Mouse (Mus musculus): ENCODE measurements around the gene Vps37d. TPM values are rescaled to one million over a fixed set of nuclear protein-coding genes. Genes with fewer than 3 reads are reported as not detected.
"Not testable (repeated sequence)": the region's sequence is repeated elsewhere in the genome, so short reads cannot be mapped to it uniquely, and the experiment has no call there.

Vps37d gene
- total RNA-seq, 2 experiments from 2014 or later, result not detected

- ATAC-seq (replicated peaks; ENCODE audit: low FRiP score, poor library complexity, severe bottlenecking), result no peak
Measured at GRCm38 (mm10) chr5:135076931-135077505, 1.0 kb downstream of the Vps37d start.

- ATAC-seq (replicated peaks; ENCODE audit: low FRiP score, poor library complexity, severe bottlenecking), result no peak
Measured at GRCm38 (mm10) chr5:135076368-135076767, 1.7 kb downstream of the Vps37d start.

DNA sequence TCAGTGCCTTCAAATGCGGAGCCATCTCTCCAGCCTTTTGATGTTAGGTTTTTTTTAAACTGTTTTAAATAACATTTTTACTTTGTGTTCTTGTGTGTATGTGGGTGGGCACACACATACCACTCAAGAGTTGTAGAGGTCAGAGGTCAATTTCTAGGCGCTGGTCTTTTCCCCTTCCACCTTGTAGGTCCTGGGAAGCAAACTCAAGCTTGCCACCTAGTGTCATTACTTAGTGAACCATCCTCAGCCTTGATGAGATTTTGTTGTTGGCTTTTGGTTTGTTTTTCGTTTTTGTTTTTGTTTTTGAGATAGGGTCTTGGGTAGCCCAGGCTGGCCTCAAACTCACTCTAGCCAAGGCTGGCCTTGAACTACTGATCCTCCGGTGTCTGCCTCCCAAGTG, 2.4 kb downstream of the Vps37d start:
- no peak for ATAC-seq (replicated peaks; ENCODE audit: low FRiP score, poor library complexity, severe bottlenecking)

- no peak for ATAC-seq (replicated peaks; ENCODE audit: low FRiP score, poor library complexity, severe bottlenecking)
Measured at GRCm38 (mm10) chr5:135073349-135074150, 4.5 kb downstream of the Vps37d start.

DNA sequence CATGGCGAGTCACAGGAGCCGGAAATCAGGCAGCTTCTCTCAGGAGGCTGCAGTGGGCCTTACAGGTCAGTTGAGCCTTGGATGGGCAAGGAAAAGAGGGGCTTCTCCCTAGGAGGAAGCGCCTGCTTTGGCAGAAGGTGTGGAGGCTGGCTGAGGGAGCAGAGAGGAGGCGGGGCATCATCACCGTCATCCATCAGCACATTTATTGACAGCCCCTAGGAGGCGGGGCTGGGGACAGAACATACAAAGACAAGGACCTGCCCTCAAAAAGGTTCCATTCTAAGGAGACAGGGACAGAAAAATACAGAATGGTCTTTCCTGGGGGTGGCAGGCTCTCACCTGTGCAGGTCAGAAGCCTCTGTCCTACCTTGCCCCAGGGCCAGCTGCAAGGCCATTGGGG, 5.3 kb downstream of the Vps37d start:
- ATAC-seq (replicated peaks; ENCODE audit: low FRiP score, poor library complexity, severe bottlenecking), result no peak

DNA sequence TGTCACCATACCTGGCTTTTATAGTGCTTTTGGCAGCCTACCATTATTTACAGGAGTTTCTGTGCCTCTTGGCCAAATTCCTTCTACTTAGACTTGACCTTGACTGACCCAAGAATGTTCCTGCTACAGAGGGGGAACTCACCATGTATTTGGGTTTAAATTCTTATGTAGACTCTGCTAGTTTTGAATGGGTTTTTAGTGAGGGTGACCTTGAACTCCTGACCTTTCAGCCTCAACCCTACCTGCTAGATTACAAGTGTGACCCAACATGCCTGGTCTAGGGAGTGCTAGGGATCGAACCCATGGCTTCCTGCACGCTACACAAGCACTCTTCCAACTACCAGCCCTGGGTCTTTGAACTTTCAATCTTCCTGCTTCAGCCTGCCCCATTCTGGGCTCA, 6.0 kb downstream of the Vps37d start:
- ATAC-seq (replicated peaks; ENCODE audit: low FRiP score, poor library complexity, severe bottlenecking), result no peak

DNA sequence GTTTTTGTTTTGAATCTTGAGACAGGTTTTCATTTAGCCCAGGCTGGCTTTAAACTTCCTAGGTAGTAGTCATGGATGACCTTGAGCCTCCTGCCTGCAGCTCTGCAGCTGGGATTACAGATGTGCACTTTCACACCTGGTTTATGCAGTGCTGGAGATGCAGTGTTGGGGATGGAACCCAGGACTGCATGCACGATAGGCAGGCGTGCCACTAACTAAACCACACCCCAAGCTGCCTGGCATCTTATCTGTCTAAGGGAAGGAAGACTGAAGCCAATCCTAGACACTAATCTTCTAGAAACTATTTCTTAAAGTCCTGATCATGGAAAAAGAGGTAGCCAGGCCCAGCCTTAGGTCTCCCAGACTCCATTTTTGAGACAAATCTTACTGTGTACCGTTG, 7.6 kb downstream of the Vps37d start:
- 0 out of 2 replicates have a peak, but pooled peaks have one; percentile 15 for ATAC-seq (replicated peaks; ENCODE audit: low FRiP score, poor library complexity, severe bottlenecking)

DNA sequence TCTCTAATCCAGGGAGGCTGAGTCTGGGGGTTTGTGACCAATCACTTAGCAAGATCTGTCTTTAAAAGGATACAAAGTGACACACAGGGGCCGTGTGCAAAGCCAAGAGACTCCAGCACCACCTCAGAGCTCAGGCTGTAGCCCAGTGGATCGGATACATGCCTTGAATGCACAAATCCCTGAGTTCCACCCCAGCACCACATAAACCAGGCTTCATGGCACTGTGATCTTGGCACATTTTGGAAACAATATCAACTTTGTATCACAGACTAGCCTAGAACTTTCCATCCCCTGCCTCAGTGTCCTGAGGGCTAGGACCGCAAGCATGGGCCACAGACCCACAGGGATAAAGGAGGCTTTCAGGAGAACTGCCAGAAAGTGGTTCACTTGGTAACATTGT, 12.1 kb downstream of the Vps37d start:
- ATAC-seq (replicated peaks; ENCODE audit: low FRiP score, poor library complexity, severe bottlenecking), result no peak

DNA sequence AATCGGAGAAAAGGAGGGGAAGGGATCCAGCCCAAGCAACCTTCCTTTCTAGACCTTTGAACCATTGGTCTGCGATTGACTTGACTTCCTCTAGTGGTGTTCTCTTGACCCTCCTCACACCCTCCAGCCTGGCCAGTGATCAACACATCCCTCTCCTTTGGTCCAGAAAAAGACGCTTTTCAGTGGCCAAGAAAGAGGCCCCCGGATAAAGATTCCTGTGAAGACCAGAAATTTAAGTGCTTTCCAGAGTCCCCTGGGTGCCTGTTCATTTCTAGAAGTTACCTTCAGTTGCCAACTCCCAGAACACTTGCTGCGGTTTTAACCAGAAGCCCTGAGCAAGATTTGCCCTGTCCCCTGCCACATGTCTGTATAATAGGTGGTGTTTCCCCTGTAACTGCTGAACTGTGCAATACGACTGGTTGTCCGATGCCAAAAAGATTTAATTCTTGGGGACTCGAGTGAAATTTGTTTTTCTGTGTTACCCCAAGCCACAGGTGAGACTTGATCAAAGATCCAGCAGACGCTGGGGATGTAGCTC, 13.1 kb downstream of the Vps37d start, which contains the start of gene Bud23:
Gene Bud23, minus strand, starts transcription at position 51 of the 538 bp plus-strand sequence.
- not testable (repeated sequence) for ATAC-seq (replicated peaks; ENCODE audit: low FRiP score, poor library complexity, severe bottlenecking)

DNA sequence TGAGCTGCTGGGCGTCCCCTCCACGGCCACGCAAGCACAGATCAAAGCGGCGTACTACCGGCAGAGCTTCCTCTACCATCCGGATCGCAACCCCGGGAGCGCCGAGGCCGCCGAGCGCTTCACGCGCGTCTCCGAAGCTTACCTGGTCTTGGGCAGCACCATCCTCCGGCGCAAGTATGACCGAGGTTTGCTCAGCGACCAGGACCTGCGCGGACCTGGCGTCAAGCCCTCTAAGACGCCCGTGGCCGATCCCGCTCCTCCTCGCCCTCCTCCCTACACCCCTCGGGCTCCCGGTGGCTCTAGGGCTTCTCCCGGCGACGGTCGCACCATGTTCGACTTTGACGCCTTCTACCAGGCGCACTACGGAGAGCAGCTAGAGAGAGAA, 13.7 kb downstream of the Vps37d start:
- ATAC-seq (replicated peaks; ENCODE audit: low FRiP score, poor library complexity, severe bottlenecking), result peak; percentile 68

DNA sequence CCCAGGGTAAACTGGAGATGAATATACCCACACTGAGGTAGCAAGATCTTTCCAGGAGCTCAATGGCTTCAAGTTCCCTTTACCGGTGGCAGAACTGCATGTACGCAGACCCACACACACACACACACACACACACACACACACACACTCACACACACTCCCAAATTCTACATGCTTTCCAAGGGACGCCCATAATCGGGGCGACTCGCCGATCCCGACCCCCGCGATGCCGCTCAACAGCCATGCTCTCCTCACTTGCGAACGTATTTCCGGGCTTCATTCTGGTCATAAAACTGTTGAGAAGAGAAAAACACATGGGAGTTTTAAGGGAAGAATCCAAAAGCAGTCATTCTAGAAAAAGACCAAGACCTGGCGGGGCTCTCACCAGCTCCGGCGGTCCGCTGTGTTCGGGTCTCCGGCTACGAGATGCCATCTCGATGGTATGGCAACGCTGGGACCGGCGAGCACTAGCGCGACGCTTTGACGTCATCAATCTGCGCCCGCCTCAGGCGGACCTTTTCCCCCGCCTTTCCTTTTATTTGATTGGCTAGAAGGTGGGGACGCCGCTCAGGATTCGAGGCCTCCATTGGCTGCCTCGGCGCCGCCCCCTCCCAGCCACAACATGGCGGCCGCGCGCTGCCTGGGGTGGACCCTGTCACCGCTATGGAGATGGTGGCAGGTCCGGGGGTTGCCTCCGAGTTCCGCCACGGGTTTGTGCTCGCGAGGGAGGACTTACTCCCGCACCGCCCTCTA, 14.3 kb downstream of the Vps37d start, which contains the start of gene Dnajc30:
Gene Dnajc30, plus strand, starts transcription at position 574 of the 753 bp plus-strand sequence.
- ATAC-seq (replicated peaks; ENCODE audit: low FRiP score, poor library complexity, severe bottlenecking), result peak; percentile 97

DNA sequence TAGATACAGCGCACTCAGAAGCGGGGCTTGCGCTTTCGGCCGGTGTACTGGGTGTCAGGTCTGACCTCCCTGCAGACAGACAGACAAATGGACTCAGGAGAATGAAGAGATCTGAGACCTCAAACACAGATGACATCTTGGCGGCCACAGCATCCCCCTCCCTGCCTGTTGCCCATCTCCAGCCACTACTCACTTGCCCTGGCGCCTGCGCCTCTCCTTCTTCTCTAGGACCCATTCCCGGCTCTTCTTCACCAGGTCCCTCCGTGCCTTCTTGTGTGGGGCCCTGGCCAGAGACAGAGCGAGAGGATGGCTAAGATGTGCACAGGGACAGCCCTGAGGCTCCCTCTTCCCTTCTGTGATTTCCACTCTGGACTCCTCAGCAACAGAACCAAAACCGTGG, 24.7 kb downstream of the Vps37d start:
- ATAC-seq (replicated peaks; ENCODE audit: low FRiP score, poor library complexity, severe bottlenecking), result no peak

GRCm38 (mm10) chr5:135049268-135049667, 28.8 kb downstream of the Vps37d start:
- not testable (repeated sequence) for ATAC-seq (replicated peaks; ENCODE audit: low FRiP score, poor library complexity, severe bottlenecking)

DNA sequence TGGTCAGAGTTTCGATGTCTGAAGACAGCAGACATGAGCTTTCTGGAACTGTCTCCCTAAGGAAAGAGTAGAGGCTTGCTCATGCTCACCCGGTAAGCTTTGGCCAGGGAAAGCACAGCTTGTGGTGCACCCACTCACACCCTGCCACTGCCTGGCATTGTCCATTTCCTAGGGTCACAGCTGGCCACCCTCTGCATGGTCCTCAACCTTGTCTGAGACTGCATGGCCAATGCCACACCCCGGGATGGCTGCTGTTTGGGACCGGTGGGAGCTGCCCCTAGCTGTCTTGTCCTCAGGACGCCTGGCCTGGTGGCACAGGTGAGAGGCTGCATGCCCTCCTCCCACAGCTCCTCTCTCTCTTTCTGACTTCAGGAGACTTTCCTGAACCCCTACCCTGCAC, 29.5 kb downstream of the Vps37d start:
- no peak for ATAC-seq (replicated peaks; ENCODE audit: low FRiP score, poor library complexity, severe bottlenecking)

- no peak for ATAC-seq (replicated peaks; ENCODE audit: low FRiP score, poor library complexity, severe bottlenecking)
Measured at GRCm38 (mm10) chr5:135044575-135044974, 33.5 kb downstream of the Vps37d start.

- no peak for ATAC-seq (replicated peaks; ENCODE audit: low FRiP score, poor library complexity, severe bottlenecking)
Measured at GRCm38 (mm10) chr5:135042105-135042788, 35.8 kb downstream of the Vps37d start.

GRCm38 (mm10) chr5:135040777-135041176, 37.3 kb downstream of the Vps37d start:
- no peak for ATAC-seq (replicated peaks; ENCODE audit: low FRiP score, poor library complexity, severe bottlenecking)

DNA sequence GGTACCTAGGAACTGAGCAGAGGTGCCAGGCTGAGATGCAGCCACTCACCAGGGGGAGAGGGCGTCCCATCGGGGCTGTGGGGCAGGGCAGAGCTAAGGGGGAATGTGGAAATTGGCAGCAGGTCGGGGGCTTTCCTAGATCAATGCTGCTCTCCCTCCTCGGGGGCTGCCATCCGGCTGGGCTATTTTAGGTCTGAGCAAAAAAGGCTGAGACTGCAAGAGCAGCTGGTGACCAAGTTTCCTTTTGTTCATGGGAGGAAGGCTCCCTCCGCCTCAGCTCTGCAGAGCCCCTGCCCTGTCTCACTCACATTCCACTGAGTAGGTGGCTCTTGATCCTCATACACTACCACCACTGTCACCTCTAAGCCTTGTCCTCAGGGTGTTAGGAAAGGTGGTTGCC, 38.0 kb downstream of the Vps37d start:
- no peak for ATAC-seq (replicated peaks; ENCODE audit: low FRiP score, poor library complexity, severe bottlenecking)

DNA sequence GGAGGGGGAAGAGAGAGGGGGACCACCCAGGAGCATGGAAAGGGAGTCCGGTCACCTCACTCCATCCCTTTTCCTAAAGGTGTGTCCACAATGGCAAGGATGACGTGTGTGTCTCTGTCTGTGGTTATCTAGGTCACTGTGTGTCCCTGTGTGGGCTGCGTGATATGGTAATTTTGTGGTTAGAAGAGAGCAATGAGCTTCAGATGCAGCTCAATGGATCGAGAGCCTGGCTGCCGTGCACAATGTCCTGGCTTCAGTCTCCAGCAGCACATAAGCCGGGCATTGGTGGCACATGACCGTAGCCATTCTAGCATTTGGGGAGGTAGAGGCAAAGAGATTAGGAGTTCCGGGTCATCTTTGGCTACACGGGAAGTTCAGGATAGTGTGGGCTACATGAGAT, 38.5 kb downstream of the Vps37d start:
- ATAC-seq (replicated peaks; ENCODE audit: low FRiP score, poor library complexity, severe bottlenecking), result no peak

- ATAC-seq (replicated peaks; ENCODE audit: low FRiP score, poor library complexity, severe bottlenecking), result no peak
Measured at GRCm38 (mm10) chr5:135037946-135038345, 40.1 kb downstream of the Vps37d start.

Data from erythroblast, adult 5-6 weeks (primary cell).